Mouse (Mus musculus) erythroblast, embryonic 14.5 days (primary cell): ENCODE measurements around the gene Ncoa3. TPM values are rescaled to one million over a fixed set of nuclear protein-coding genes. Genes with fewer than 3 reads are reported as not detected.

Source experiments
- H3K27me3 ChIP-seq: 2 replicates; pipeline ENCODE4 v1.6.1; 2012; ENCODE audit warnings: inconsistent platforms; ENCODE audit not compliant: control insufficient read depth
- H3K36me3 ChIP-seq: 2 replicates; pipeline ENCODE4 v1.6.1; 2012; ENCODE audit warnings: mild to moderate bottlenecking, inconsistent platforms; ENCODE audit not compliant: control insufficient read depth
- H3K4me1 ChIP-seq: 2 replicates; pipeline ENCODE4 v1.6.1; 2012; ENCODE audit warnings: inconsistent platforms; ENCODE audit not compliant: control insufficient read depth
- H3K4me3 ChIP-seq: replicated peaks from 2 replicates; pipeline ENCODE3; 2012; ENCODE audit warnings: moderate library complexity, mild to moderate bottlenecking, inconsistent platforms
- H3K9me3 ChIP-seq: 2 replicates; pipeline ENCODE4 v1.6.1; 2012; ENCODE audit warnings: low read length, inconsistent platforms, mixed read lengths; ENCODE audit not compliant: control insufficient read depth
- GATA1 ChIP-seq: IDR thresholded peaks from 2 replicates; pipeline ENCODE4 v1.6.1; 2012; ENCODE audit warnings: low read length, inconsistent platforms, mixed read lengths
- TAL1 ChIP-seq: IDR thresholded peaks from 3 replicates; pipeline ENCODE4 v1.6.1; 2012; ENCODE audit warnings: low read length, inconsistent platforms, mixed read lengths
- polyA plus RNA-seq: library from polyadenylated mRNA; stranded (reverse); fragments of >175 nt; gene quantifications from 2 replicates; pipeline ENCODE4 v1.2.3, GENCODE M21; 2012

The Ncoa3 gene
- polyA plus RNA-seq, 1 experiment: 0.09 TPM

DNA sequence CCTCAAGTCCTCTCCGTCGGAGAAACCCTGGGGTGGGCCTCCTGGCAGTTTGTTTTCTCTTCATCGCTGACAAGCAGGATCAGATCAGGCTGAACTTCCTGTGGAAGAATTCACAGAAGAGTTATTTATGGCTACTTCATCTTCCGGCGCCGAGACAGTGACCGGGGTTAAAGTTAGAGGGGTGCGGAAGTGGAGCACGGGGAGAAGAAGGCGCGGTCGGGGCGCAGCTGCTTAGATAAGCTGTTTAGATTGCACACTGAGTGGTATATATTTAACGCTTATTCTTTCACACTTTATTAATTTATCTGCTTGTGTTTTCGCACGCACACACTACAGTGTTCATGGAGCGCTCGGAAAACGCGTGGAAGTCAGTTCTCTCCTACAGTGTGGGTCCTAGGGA, 37.6 kb upstream of the Ncoa3 start:
- peaks cover 28% of the 10 kb centered on the region for H3K27me3 ChIP-seq
- no peaks in the 10 kb centered on the region for H3K9me3 ChIP-seq
- no peaks in the 10 kb centered on the region for H3K36me3 ChIP-seq
- peak overlapping the region; percentile 16 for H3K4me3 ChIP-seq
- H3K4me1 ChIP-seq: peaks cover 29% of the 10 kb centered on the region
- TF ChIP-seq GATA1: peak; percentile 52; the same call in 1 of the 2 replicates
- TF ChIP-seq TAL1: no peak

DNA sequence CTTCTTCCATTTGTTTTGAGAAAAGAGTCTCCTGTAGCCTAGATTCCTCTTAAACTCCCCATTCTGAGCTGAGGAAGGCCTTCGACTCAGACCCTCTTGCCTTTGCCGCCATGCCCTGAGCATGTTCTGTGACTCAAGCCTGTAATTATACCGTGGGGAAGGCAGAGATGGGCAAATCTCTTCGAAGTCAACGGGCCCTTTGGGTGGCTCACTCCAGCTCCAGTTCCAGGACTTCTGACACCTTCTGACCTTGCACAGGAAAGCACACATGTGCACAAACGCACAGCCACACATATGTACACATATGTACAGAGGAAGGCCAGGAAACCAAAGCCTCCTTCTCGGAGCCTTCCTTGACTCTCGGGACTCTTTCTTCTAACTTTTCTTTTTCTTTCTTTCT, 37.0 kb upstream of the Ncoa3 start:
- Histone ChIP-seq H3K27me3 (peaks cover 28% of the 10 kb centered on the region), H3K4me3 (no peak overlapping the region), H3K36me3 (no peaks in the 10 kb centered on the region), H3K4me1 (peaks cover 27% of the 10 kb centered on the region), H3K9me3 (no peaks in the 10 kb centered on the region)
- TF ChIP-seq GATA1: no peak
- no peak for TF ChIP-seq TAL1

DNA sequence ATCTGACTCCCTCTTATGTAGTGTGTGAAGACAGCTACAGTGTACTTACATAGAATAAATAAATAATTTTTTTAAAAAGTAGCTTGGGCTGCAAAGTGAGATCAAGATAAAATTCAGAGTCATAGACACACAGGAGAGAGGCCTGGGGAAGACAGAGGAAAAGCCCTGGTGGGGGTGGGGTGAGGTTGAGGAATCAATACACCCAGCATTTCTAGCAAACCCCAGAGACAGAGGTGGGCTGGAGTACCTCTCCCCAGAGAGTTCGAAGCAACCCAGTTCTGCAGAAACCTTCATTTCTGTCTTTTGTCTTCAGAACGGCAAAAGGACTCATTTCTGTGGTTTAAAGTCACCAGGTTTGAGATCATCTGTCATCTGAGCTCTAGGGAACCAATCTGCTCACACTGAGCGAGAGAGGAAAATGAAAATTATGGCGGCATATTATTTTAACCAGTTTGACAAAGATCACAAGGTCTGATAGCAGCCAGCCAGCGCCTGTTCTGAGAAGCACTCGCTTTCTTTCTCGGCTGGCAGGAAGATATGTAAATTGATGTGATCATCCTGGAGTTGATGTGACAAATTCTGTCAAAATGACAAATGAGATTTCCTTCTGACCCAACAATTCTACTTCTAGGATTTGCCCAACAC, 36.2 kb upstream of the Ncoa3 start:
- Histone ChIP-seq H3K27me3 (peaks cover 28% of the 10 kb centered on the region), H3K36me3 (no peaks in the 10 kb centered on the region), H3K4me3 (no peak overlapping the region), H3K9me3 (no peaks in the 10 kb centered on the region), H3K4me1 (peaks cover 26% of the 10 kb centered on the region)
- TF ChIP-seq TAL1 (no peak), GATA1 (no peak)

DNA sequence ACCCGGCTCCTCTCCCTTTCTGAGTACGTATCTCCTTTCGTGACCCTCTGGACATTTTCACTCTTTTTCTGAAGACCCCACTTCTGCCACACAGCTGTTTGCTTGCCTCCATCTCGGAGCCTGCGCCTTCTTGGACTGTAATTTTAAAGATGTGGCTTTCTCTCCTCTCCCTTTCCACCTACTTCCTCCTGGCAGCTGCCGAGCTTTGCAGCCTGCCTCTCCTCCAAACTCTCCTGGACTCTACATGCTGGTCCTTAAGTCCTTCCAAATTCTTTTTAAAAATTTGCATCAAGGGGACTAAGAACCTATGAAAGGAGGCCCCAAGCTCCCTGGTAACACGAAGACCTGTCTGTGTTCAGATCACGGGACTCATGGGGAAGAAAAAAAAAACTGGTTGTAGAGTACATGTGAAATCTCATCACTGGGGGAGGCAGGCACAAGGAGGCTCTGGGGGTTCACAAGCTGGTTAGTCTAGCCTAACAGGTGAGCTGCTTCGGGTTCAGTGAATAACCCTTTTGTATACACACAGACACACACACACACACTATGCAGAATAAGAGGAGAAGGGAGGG, 35.1 kb upstream of the Ncoa3 start:
- peaks cover 28% of the 10 kb centered on the region for H3K27me3 ChIP-seq
- no peak overlapping the region for H3K4me3 ChIP-seq
- H3K36me3 ChIP-seq: no peaks in the 10 kb centered on the region
- TF ChIP-seq GATA1 (no peak), TAL1 (no peak)
- H3K9me3 ChIP-seq: no peaks in the 10 kb centered on the region
- H3K4me1 ChIP-seq: peaks cover 16% of the 10 kb centered on the region

DNA sequence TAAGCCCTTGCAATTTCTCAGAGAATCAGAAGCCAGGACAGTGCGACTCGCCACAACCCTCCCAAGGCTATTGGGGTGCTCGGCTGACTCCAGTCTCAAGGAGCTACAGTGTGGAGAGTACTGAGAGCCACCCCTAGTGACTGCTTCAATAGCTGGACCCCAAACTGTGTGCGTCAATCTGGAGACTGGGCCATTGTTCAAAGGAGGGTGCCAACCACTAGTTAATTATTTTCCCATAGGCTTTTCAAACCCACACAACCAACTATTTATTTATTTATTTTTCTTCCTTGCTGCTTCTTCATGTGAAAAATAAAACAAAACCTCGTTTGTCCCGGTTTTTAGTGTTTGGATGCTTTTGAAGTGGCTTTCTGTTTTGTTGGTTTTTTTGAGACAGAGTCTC, 33.9 kb upstream of the Ncoa3 start:
- no peaks in the 10 kb centered on the region for H3K9me3 ChIP-seq
- H3K27me3 ChIP-seq: peaks cover 28% of the 10 kb centered on the region
- TF ChIP-seq GATA1 (no peak), TAL1 (no peak)
- H3K4me1 ChIP-seq: peaks cover 18% of the 10 kb centered on the region
- no peak overlapping the region for H3K4me3 ChIP-seq
- no peaks in the 10 kb centered on the region for H3K36me3 ChIP-seq

DNA sequence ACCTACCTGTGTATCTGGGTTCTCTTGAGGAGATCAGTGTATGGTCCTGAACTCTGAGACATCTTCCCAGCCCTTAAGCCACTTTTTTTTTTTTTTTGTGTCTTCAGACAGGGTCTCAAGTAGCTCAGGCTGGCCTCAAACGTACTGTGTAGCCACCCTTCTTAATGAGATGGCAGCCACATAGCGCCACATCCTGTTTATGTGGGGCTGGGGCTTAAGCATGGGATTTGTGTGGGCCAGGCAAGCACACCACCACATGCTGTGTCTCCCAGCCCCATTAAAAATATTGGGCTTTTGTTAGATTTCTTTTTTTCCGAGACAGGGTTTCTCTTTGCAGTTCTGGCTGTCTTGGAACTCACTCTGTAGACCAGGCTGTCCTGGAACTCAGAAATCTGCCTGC, 31.7 kb upstream of the Ncoa3 start:
- Histone ChIP-seq H3K9me3 (no peaks in the 10 kb centered on the region), H3K27me3 (peaks cover 16% of the 10 kb centered on the region), H3K4me3 (no peak overlapping the region), H3K36me3 (no peaks in the 10 kb centered on the region), H3K4me1 (peaks cover 4% of the 10 kb centered on the region; the same call in 1 of the 2 replicates)
- TF ChIP-seq TAL1: no peak

DNA sequence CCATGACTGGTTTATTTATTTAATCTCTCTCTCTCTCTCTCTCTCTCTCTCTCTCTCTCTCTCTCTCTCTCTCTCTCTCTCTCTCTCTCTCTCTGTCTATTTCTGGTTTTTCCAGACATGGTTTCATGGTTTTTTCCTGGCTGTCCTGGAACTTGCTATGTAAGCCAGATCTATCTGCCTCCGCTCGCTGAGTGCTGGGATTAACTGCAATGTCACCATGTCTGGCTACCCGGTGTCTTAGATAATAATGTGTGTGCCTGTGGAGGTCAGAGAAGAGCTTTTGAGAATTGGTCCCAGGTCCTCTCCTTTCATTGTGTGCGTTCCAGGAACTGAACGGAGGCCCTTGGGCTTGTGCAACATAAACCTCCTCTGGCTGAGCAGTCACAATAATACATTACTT, 29.6 kb upstream of the Ncoa3 start:
- H3K4me1 ChIP-seq: peaks cover 10% of the 10 kb centered on the region
- H3K9me3 ChIP-seq: no peaks in the 10 kb centered on the region
- TF ChIP-seq TAL1 (no peak), GATA1 (no peak)
- no peaks in the 10 kb centered on the region for H3K36me3 ChIP-seq
- peaks cover 2% of the 10 kb centered on the region for H3K27me3 ChIP-seq
- no peak overlapping the region for H3K4me3 ChIP-seq

DNA sequence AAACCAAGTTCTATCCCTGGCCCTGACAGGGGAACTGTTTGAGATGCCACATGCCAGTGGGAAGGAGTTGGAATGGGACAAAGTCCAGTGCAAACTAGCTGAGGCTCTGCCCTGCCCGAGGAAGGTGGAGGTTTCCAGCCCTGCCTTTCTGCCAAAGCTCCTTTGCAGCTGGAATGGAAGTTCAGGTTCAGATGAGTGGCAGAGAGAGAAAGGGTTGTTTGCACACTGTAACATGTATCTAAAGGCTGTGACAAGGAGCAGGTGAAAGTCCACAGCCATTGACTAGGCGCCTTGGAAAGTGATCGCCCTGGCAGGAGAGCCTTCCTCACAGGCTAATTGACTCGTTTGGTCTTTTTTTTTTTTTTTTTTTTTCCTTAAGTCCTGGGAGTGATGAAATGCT, 28.3 kb upstream of the Ncoa3 start:
- Histone ChIP-seq H3K4me1 (peaks cover 23% of the 10 kb centered on the region), H3K4me3 (no peak overlapping the region), H3K9me3 (no peaks in the 10 kb centered on the region), H3K36me3 (no peaks in the 10 kb centered on the region), H3K27me3 (no peaks in the 10 kb centered on the region)
- no peak for TF ChIP-seq GATA1
- no peak for TF ChIP-seq TAL1

DNA sequence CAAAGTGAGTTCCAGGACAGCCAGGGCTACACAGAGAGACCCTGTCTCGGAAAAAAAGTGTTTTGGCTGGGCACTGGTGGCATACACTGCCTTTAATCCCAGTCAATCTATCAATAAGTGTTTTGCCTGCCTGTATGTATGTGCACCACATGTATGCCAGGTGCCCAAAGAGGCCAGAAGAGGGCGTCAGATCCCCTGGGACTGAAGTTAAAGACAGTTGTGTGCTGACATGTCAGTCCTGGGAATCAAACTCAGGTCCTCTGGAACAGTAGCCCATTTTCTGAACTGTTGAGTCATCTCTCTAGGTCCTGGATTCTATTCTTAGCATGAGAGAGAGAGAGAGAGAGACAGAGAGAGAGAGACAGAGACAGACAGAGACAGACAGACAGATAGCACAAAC, 25.4 kb upstream of the Ncoa3 start:
- Histone ChIP-seq H3K4me3 (no peak overlapping the region), H3K36me3 (no peaks in the 10 kb centered on the region), H3K4me1 (peaks cover 34% of the 10 kb centered on the region), H3K9me3 (no peaks in the 10 kb centered on the region), H3K27me3 (no peaks in the 10 kb centered on the region)
- no peak for TF ChIP-seq GATA1
- TF ChIP-seq TAL1: no peak
